Mouse (Mus musculus) liver, embryonic 14.5 days (tissue): ENCODE measurements around the gene Rdh11. TPM values are rescaled to one million over a fixed set of nuclear protein-coding genes. Genes with fewer than 3 reads are reported as not detected.
"Not testable (repeated sequence)": the region's sequence is repeated elsewhere in the genome, so short reads cannot be mapped to it uniquely, and the experiment has no call there.

Source experiments
- ATAC-seq: fragments of 200-750 bp; cut with Nextera tagmentation; 2 replicates; pipeline ENCODE4 v1.8.0; 2017; ENCODE audit warnings: moderate number of reproducible peaks, mild to moderate bottlenecking, moderate library complexity; ENCODE audit not compliant: insufficient read depth
- DNase-seq, 3 experiments: peaks; one replicate each; pipeline ENCODE4 v3.0.0-alpha.2; 2012 to 2013; ENCODE audit warnings: low read depth in 3 of 3, low spot score in 3 of 3
- H3K27ac ChIP-seq: fragments of 300-500 bp; sonication (generic); 2 replicates; pipeline ENCODE4 v1.5.1; 2014; ENCODE audit warnings: moderate library complexity, mild to moderate bottlenecking, control low read depth, inconsistent platforms
- H3K27me3 ChIP-seq: fragments of 300-500 bp; sonication (generic); 2 replicates; pipeline ENCODE4 v1.6.1; 2014; ENCODE audit warnings: mild to moderate bottlenecking, low read length, moderate library complexity; ENCODE audit not compliant: control insufficient read depth, insufficient read depth
- H3K36me3 ChIP-seq: fragments of 300-500 bp; sonication (generic); replicated peaks from 2 replicates; pipeline ENCODE4 v1.6.1; 2014; ENCODE audit warnings: low read depth; ENCODE audit not compliant: control insufficient read depth, insufficient read depth
- H3K4me1 ChIP-seq, 2 experiments: fragments of 200-500 bp in 1 of 2; fragments of 300-500 bp in 1 of 2; sonication (generic) in 1 of 2; replicated peaks; 2 replicates each; pipeline ENCODE4 v1.6.1; 2012 to 2014; ENCODE audit warnings: antibody characterized with exemption in 1 of 2, inconsistent platforms in 1 of 2, low read length in 1 of 2; ENCODE audit not compliant: control insufficient read depth in 2 of 2, insufficient read depth in 2 of 2
- H3K4me2 ChIP-seq: fragments of 300-500 bp; sonication (generic); 2 replicates; pipeline ENCODE4 v1.6.1; 2014; ENCODE audit warnings: low read depth, mild to moderate bottlenecking, control low read depth, moderate library complexity
- H3K4me3 ChIP-seq, 2 experiments: fragments of 200-500 bp in 1 of 2; fragments of 300-500 bp in 1 of 2; sonication (generic) in 1 of 2; 2 replicates each; pipeline ENCODE4 v1.5.1; 2012 to 2014; ENCODE audit warnings: low read depth in 2 of 2, low read length in 2 of 2, mild to moderate bottlenecking in 2 of 2, control low read depth in 1 of 2, inconsistent platforms in 1 of 2, moderate library complexity in 1 of 2; ENCODE audit not compliant: insufficient read depth in 1 of 2
- H3K9ac ChIP-seq: fragments of 300-500 bp; sonication (generic); replicated peaks from 2 replicates; pipeline ENCODE4 v1.6.1; 2014; ENCODE audit warnings: mild to moderate bottlenecking, control low read depth, moderate library complexity
- H3K9me3 ChIP-seq: fragments of 300-500 bp; sonication (generic); 2 replicates; pipeline ENCODE4 v1.6.1; 2016; ENCODE audit warnings: low read length, mixed read lengths; ENCODE audit not compliant: control insufficient read depth
- CTCF ChIP-seq: IDR thresholded peaks from 2 replicates; pipeline ENCODE4 v1.5.1; 2016; ENCODE audit warnings: antibody characterized with exemption, low read depth, control low read depth
- EP300 ChIP-seq: IDR thresholded peaks from 2 replicates; pipeline ENCODE4 v1.6.1; 2016; ENCODE audit warnings: antibody characterized with exemption, low read depth
- WGBS: fragments of 180-500 bp; shearing (Covaris S2); extraction: QIAGEN DNeasy Blood & Tissue Kit; methylation state at CpG from one replicate; pipeline ENCODE4 v1.1.7; 2014; ENCODE audit not compliant: insufficient replicate concordance; 5-methylcytosine and 5-hydroxymethylcytosine counted together
- polyA plus RNA-seq, 2 experiments: library from polyadenylated mRNA; depleted of rRNA in 1 of 2; stranded (reverse) in 1 of 2; unstranded in 1 of 2; fragments of >200 nt; fragmentation: Nextera tagmentation in 1 of 2; extraction: Ambion mirVana in 1 of 2; gene quantifications; 2 replicates each; pipeline versions ENCODE4 v1.2.1 to v1.2.3; 2012 to 2014

Rdh11 gene
- polyA plus RNA-seq, 2 experiments: 16.0 to 18.5 TPM

- WGBS: 22% methylated on average over 3 of the region's 3 CpGs
- Histone ChIP-seq H3K36me3 (no peaks in the 10 kb centered on the region), H3K9ac (no peak overlapping the region), H3K27me3 (no peaks in the 10 kb centered on the region), H3K4me2 (no peak overlapping the region), H3K9me3 (no peaks in the 10 kb centered on the region), H3K4me1 (no peaks in the 10 kb centered on the region), H3K4me3 (no peak overlapping the region), H3K27ac (no peak overlapping the region)
- no peak for DNase-seq
- no peak for ATAC-seq
- TF ChIP-seq CTCF (no peak), EP300 (no peak)
These were observed 9.8 kb upstream of the Rdh11 start for GRCm38 (mm10) chr12:79201882-79202281.

DNA sequence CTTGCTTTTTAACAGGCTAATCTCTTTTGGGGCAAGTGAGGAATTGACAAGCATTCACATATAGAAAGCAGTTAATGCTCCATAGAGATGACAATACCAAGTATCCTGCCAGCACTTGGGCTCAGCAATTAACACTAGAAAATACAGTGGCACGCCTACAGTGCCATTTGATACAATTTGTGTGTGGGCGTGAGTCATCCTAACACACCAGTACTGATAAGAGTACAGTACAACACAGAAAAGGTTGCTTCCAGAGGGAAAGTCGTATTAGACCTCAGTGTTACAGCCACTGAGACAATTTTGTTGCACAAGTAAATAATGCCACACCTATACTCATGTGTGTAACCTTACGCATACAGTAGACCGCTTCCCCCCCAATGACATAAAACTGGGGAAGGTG, 5.0 kb upstream of the Rdh11 start:
- no peak overlapping the region for H3K9ac ChIP-seq
- 60% methylated on average over 5 of the region's 5 CpGs for WGBS
- peaks cover 0 to under 1% of the 10 kb centered on the region in 2 experiments; a peak in 2 of 4 replicates for H3K4me1 ChIP-seq
- ATAC-seq (no peak), DNase-seq (no peak)
- TF ChIP-seq CTCF (no peak), EP300 (no peak)
- no peaks in the 10 kb centered on the region for H3K9me3 ChIP-seq
- H3K27ac ChIP-seq: no peak overlapping the region
- H3K4me3 ChIP-seq: no peak overlapping the region
- H3K4me2 ChIP-seq: no peak overlapping the region
- H3K27me3 ChIP-seq: no peaks in the 10 kb centered on the region
- H3K36me3 ChIP-seq: no peaks in the 10 kb centered on the region

DNA sequence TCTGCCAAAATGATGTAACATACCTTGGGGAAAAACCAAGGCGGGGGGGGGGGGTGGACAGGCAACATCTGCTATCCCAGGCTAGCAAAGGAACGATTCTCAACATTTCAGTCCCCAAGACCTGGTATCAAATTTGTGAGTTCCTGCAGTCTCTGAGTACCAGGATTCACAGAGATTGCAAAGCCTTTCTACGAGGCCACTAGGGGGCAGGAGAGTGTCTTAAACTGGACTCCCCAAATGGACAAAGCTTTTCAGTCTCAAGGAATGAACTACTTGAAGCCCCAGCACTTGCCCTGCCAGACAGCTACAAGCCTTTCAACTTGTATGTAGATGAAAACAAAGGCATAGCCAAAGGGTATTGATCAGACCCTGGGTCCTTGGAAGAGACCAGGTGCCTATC, 1.3 kb upstream of the Rdh11 start:
- Histone ChIP-seq H3K9ac (no peak overlapping the region), H3K9me3 (no peaks in the 10 kb centered on the region), H3K4me1 (peaks cover 7 to 14% of the 10 kb centered on the region in 2 experiments), H3K27me3 (no peaks in the 10 kb centered on the region), H3K27ac (no peak overlapping the region), H3K4me2 (no peak overlapping the region), H3K4me3 (no peak overlapping the region), H3K36me3 (peaks cover under 1% of the 10 kb centered on the region; the same call in 1 of the 2 replicates)
- ATAC-seq: no peak
- WGBS: 4% methylated on average over 3 of the region's 3 CpGs
- DNase-seq: peak; percentile 49 to 59 (median 54)
- TF ChIP-seq CTCF: peak; percentile 79
- TF ChIP-seq EP300: no peak

GRCm38 (mm10) chr12:79191701-79192100, 392 bp downstream of the Rdh11 start:
- H3K27ac ChIP-seq: peak overlapping the region; percentile 77; the same call in 1 of the 2 replicates
- H3K4me3 ChIP-seq: peak overlapping the region; percentile 83 to 86
- 4% methylated on average over 14 of the region's 14 CpGs for WGBS
- no peaks in the 10 kb centered on the region for H3K27me3 ChIP-seq
- peaks cover 14% of the 10 kb centered on the region for H3K36me3 ChIP-seq
- H3K9ac ChIP-seq: peak overlapping the region; percentile 79
- DNase-seq (peak; percentile 72 to 79 (median 74)), ATAC-seq (peak; percentile 73)
- H3K9me3 ChIP-seq: no peaks in the 10 kb centered on the region
- peaks cover 7 to 14% of the 10 kb centered on the region in 2 experiments for H3K4me1 ChIP-seq
- TF ChIP-seq EP300: no peak
- TF ChIP-seq CTCF: peak; percentile 73
- H3K4me2 ChIP-seq: peak overlapping the region; percentile 98

DNA sequence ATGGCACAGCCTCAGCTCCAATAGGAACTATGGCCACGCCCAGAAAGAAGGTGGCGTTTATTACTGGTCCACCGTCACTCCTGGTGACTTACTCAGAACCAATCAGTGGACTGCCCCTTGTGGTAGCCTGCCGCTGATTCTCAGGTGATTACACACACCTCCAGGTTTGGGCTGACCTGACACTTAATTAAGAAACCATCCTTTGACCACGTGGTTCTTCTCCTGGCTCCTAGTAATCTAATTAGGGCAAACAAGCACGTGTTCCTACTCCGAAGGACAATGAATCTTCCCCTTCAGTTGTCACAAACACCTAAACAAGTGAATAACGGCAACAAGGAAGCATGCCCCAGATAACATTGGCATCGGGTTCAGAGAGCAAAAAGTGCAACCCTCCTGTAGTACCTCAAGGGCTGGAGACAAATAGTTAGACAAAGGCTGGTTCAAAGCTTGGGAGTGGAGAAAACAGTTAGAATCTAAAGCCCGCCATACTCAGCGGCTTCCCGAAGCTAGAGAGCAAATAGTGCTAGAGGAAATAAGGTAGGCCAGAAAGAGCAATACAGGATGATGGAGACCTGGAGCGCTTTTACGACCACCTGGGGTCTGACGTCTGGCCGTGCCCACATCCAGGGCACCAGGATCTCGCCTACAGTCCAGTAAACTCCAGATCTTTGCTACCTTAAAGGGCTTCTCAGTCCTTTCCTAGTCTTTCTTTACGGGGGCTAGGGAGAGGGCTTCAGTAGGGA, 991 bp downstream of the Rdh11 start:
- peak overlapping the region; percentile 83 to 86 for H3K4me3 ChIP-seq
- no peaks in the 10 kb centered on the region for H3K9me3 ChIP-seq
- WGBS: 0% methylated on average over 18 of the region's 18 CpGs
- H3K27me3 ChIP-seq: no peaks in the 10 kb centered on the region
- peaks cover 18% of the 10 kb centered on the region for H3K36me3 ChIP-seq
- H3K4me2 ChIP-seq: peak overlapping the region; percentile 98
- TF ChIP-seq EP300 (no peak), CTCF (peak; percentile 51)
- peak; percentile 97 for ATAC-seq
- H3K4me1 ChIP-seq: peaks cover 7 to 14% of the 10 kb centered on the region in 2 experiments
- peak overlapping the region; percentile 77 for H3K27ac ChIP-seq
- DNase-seq: peak; percentile 84 to 87 (median 84)
- peak overlapping the region; percentile 79 for H3K9ac ChIP-seq

GRCm38 (mm10) chr12:79185160-79185559, 6.9 kb downstream of the Rdh11 start:
- not testable (repeated sequence) for DNase-seq, H3K9ac ChIP-seq, H3K4me3 ChIP-seq, ATAC-seq, H3K4me2 ChIP-seq, H3K27ac ChIP-seq, H3K9me3 ChIP-seq, H3K27me3 ChIP-seq, H3K4me1 ChIP-seq
- H3K36me3 ChIP-seq: peaks cover 43% of the 10 kb centered on the region
- 69% methylated on average over 6 of the region's 6 CpGs for WGBS
